Mouse (Mus musculus): ENCODE results near the gene Lef1.

The Lef1 gene

GRCm38 (mm10) chr3:131139345-131140090 lies 29.2 kb downstream of the Lef1 start:
- intact Hi-C loops (cut with DNase I): no loop called here

- intact Hi-C loops (cut with DNase I): no loop called here
Measured at GRCm38 (mm10) chr3:131140091-131140462, 29.8 kb downstream of the Lef1 start.

GRCm38 (mm10) chr3:131141546-131141945 lies 31.3 kb downstream of the Lef1 start:
- intact Hi-C loops (cut with DNase I): no loop called here

GRCm38 (mm10) chr3:131144250-131144649 lies 34.0 kb downstream of the Lef1 start:
- intact Hi-C loops (cut with DNase I): no loop called here

- intact Hi-C loops (cut with DNase I): no loop called here
Measured at GRCm38 (mm10) chr3:131152921-131153320, 42.6 kb downstream of the Lef1 start.

GRCm38 (mm10) chr3:131153896-131154295 lies 43.6 kb downstream of the Lef1 start:
- intact Hi-C loops (cut with DNase I): no loop called here

- intact Hi-C loops (cut with DNase I): no loop called here
Measured at GRCm38 (mm10) chr3:131154576-131154975, 44.3 kb downstream of the Lef1 start.

- intact Hi-C loops (cut with DNase I): no loop called here
Measured at GRCm38 (mm10) chr3:131155066-131155465, 44.8 kb downstream of the Lef1 start.

GRCm38 (mm10) chr3:131155657-131156056 lies 45.4 kb downstream of the Lef1 start:
- intact Hi-C loops (cut with DNase I): no loop called here

- intact Hi-C loops (cut with DNase I): no loop called here
Measured at GRCm38 (mm10) chr3:131156377-131156776, 46.1 kb downstream of the Lef1 start.

- intact Hi-C loops (cut with DNase I): no loop called here
Measured at GRCm38 (mm10) chr3:131157471-131157870, 47.2 kb downstream of the Lef1 start.

GRCm38 (mm10) chr3:131159204-131159760 lies 49.0 kb downstream of the Lef1 start:
- intact Hi-C loops (cut with DNase I): no loop called here

GRCm38 (mm10) chr3:131159881-131160615 lies 49.8 kb downstream of the Lef1 start:
- intact Hi-C loops (cut with DNase I): no loop called here

- intact Hi-C loops (cut with DNase I): no loop called here
Measured at GRCm38 (mm10) chr3:131160921-131161320, 50.6 kb downstream of the Lef1 start.

- intact Hi-C loops (cut with DNase I): no loop called here
Measured at GRCm38 (mm10) chr3:131167731-131168130, 57.5 kb downstream of the Lef1 start.

- intact Hi-C loops (cut with DNase I): no loop called here
Measured at GRCm38 (mm10) chr3:131169161-131169560, 58.9 kb downstream of the Lef1 start.

GRCm38 (mm10) chr3:131170099-131170643 lies 59.9 kb downstream of the Lef1 start:
- intact Hi-C loops (cut with DNase I): no loop called here

- intact Hi-C loops (cut with DNase I): no loop called here
Measured at GRCm38 (mm10) chr3:131171292-131171960, 61.2 kb downstream of the Lef1 start.

GRCm38 (mm10) chr3:131172293-131172692 lies 62.0 kb downstream of the Lef1 start:
- intact Hi-C loops (cut with DNase I): no loop called here

GRCm38 (mm10) chr3:131181006-131181405 lies 70.7 kb downstream of the Lef1 start:
- intact Hi-C loops (cut with DNase I): no loop called here

GRCm38 (mm10) chr3:131182158-131182557 lies 71.9 kb downstream of the Lef1 start:
- intact Hi-C loops (cut with DNase I): no loop called here

GRCm38 (mm10) chr3:131186193-131186592 lies 75.9 kb downstream of the Lef1 start:
- intact Hi-C loops (cut with DNase I): no loop called here

All from adrenal gland (tissue).